Mouse (Mus musculus): ENCODE data around the gene Arl6ip4.

Gene Arl6ip4

GRCm38 (mm10) chr5:124078794-124079416, 37.0 kb upstream of the Arl6ip4 start:
- Histone ChIP-seq H3K27me3 (ENCODE audit: insufficient read depth, low read length) (peaks cover 30% of the 10 kb centered on the region), H3K4me3 (replicated peaks; ENCODE audit: low read length) (no peak overlapping the region), H3K36me3 (ENCODE audit: insufficient read depth, low read length) (no peaks in the 10 kb centered on the region), H3K4me1 (replicated peaks; ENCODE audit: low read depth, low read length) (peaks cover 39% of the 10 kb centered on the region), H3K9me3 (ENCODE audit: low read length) (peaks cover 16% of the 10 kb centered on the region)
- TF ChIP-seq CTCF (conservative IDR thresholded peaks at IDR 0.05; ENCODE audit: low read length) (no peak), POU5F1 (IDR thresholded peaks at IDR 0.05; ENCODE audit: borderline replicate concordance, low read length) (no peak), NANOG (IDR thresholded peaks at IDR 0.05; ENCODE audit: borderline replicate concordance, low read length) (no peak)

GRCm38 (mm10) chr5:124079880-124080279, 36.0 kb upstream of the Arl6ip4 start:
- Histone ChIP-seq H3K36me3 (ENCODE audit: insufficient read depth, low read length) (no peaks in the 10 kb centered on the region), H3K27me3 (ENCODE audit: insufficient read depth, low read length) (peaks cover 30% of the 10 kb centered on the region), H3K4me1 (replicated peaks; ENCODE audit: low read depth, low read length) (peaks cover 39% of the 10 kb centered on the region), H3K4me3 (replicated peaks; ENCODE audit: low read length) (no peak overlapping the region), H3K9me3 (ENCODE audit: low read length) (peaks cover 16% of the 10 kb centered on the region)
- TF ChIP-seq POU5F1 (IDR thresholded peaks at IDR 0.05; ENCODE audit: borderline replicate concordance, low read length) (no peak), NANOG (IDR thresholded peaks at IDR 0.05; ENCODE audit: borderline replicate concordance, low read length) (no peak), CTCF (conservative IDR thresholded peaks at IDR 0.05; ENCODE audit: low read length) (no peak)

- Histone ChIP-seq H3K9me3 (ENCODE audit: low read length) (peaks cover 16% of the 10 kb centered on the region), H3K36me3 (ENCODE audit: insufficient read depth, low read length) (no peaks in the 10 kb centered on the region), H3K4me3 (replicated peaks; ENCODE audit: low read length) (no peak overlapping the region), H3K27me3 (ENCODE audit: insufficient read depth, low read length) (peaks cover 24% of the 10 kb centered on the region), H3K4me1 (replicated peaks; ENCODE audit: low read depth, low read length) (peaks cover 17% of the 10 kb centered on the region)
- TF ChIP-seq POU5F1 (IDR thresholded peaks at IDR 0.05; ENCODE audit: borderline replicate concordance, low read length): no peak
- TF ChIP-seq NANOG (IDR thresholded peaks at IDR 0.05; ENCODE audit: borderline replicate concordance, low read length): no peak
- TF ChIP-seq CTCF (conservative IDR thresholded peaks at IDR 0.05; ENCODE audit: low read length): no peak
Observed at GRCm38 (mm10) chr5:124082447-124082846, 33.4 kb upstream of the Arl6ip4 start.

- Histone ChIP-seq H3K4me1 (replicated peaks; ENCODE audit: low read depth, low read length) (peaks cover 11% of the 10 kb centered on the region), H3K36me3 (ENCODE audit: insufficient read depth, low read length) (no peaks in the 10 kb centered on the region), H3K9me3 (ENCODE audit: low read length) (peaks cover 16% of the 10 kb centered on the region), H3K27me3 (ENCODE audit: insufficient read depth, low read length) (peaks cover 18% of the 10 kb centered on the region), H3K4me3 (replicated peaks; ENCODE audit: low read length) (no peak overlapping the region)
- TF ChIP-seq CTCF (conservative IDR thresholded peaks at IDR 0.05; ENCODE audit: low read length): no peak
- TF ChIP-seq NANOG (IDR thresholded peaks at IDR 0.05; ENCODE audit: borderline replicate concordance, low read length): no peak
- no peak for TF ChIP-seq POU5F1 (IDR thresholded peaks at IDR 0.05; ENCODE audit: borderline replicate concordance, low read length)
Observed at GRCm38 (mm10) chr5:124082941-124083688, 32.8 kb upstream of the Arl6ip4 start.

- H3K4me1 ChIP-seq (replicated peaks; ENCODE audit: low read depth, low read length): peaks cover 2% of the 10 kb centered on the region
- no peak for TF ChIP-seq CTCF (conservative IDR thresholded peaks at IDR 0.05; ENCODE audit: low read length)
- TF ChIP-seq NANOG (IDR thresholded peaks at IDR 0.05; ENCODE audit: borderline replicate concordance, low read length): no peak
- TF ChIP-seq POU5F1 (IDR thresholded peaks at IDR 0.05; ENCODE audit: borderline replicate concordance, low read length): no peak
- no peaks in the 10 kb centered on the region for H3K36me3 ChIP-seq (ENCODE audit: insufficient read depth, low read length)
- H3K27me3 ChIP-seq (ENCODE audit: insufficient read depth, low read length): peaks cover 10% of the 10 kb centered on the region
- H3K4me3 ChIP-seq (replicated peaks; ENCODE audit: low read length): no peak overlapping the region
- peaks cover 16% of the 10 kb centered on the region for H3K9me3 ChIP-seq (ENCODE audit: low read length)
Observed at GRCm38 (mm10) chr5:124083850-124084587, 31.9 kb upstream of the Arl6ip4 start.

- Histone ChIP-seq H3K27me3 (ENCODE audit: insufficient read depth, low read length) (peaks cover 9% of the 10 kb centered on the region; the same call in 1 of the 2 replicates), H3K4me3 (replicated peaks; ENCODE audit: low read length) (no peak overlapping the region), H3K9me3 (ENCODE audit: low read length) (peaks cover 16% of the 10 kb centered on the region), H3K4me1 (replicated peaks; ENCODE audit: low read depth, low read length) (peaks cover 5% of the 10 kb centered on the region), H3K36me3 (ENCODE audit: insufficient read depth, low read length) (no peaks in the 10 kb centered on the region)
- TF ChIP-seq CTCF (conservative IDR thresholded peaks at IDR 0.05; ENCODE audit: low read length) (peak; percentile 71), POU5F1 (IDR thresholded peaks at IDR 0.05; ENCODE audit: borderline replicate concordance, low read length) (no peak), NANOG (IDR thresholded peaks at IDR 0.05; ENCODE audit: borderline replicate concordance, low read length) (no peak)
Observed at GRCm38 (mm10) chr5:124084588-124085173, 31.2 kb upstream of the Arl6ip4 start.

GRCm38 (mm10) chr5:124085513-124085912, 30.4 kb upstream of the Arl6ip4 start:
- H3K4me3 ChIP-seq (replicated peaks; ENCODE audit: low read length): no peak overlapping the region
- H3K27me3 ChIP-seq (ENCODE audit: insufficient read depth, low read length): peaks cover 14% of the 10 kb centered on the region; the same call in 1 of the 2 replicates
- no peaks in the 10 kb centered on the region for H3K36me3 ChIP-seq (ENCODE audit: insufficient read depth, low read length)
- peaks cover 16% of the 10 kb centered on the region for H3K9me3 ChIP-seq (ENCODE audit: low read length)
- H3K4me1 ChIP-seq (replicated peaks; ENCODE audit: low read depth, low read length): peaks cover 13% of the 10 kb centered on the region
- TF ChIP-seq CTCF (conservative IDR thresholded peaks at IDR 0.05; ENCODE audit: low read length): no peak
- no peak for TF ChIP-seq POU5F1 (IDR thresholded peaks at IDR 0.05; ENCODE audit: borderline replicate concordance, low read length)
- TF ChIP-seq NANOG (IDR thresholded peaks at IDR 0.05; ENCODE audit: borderline replicate concordance, low read length): no peak

- H3K27me3 ChIP-seq (ENCODE audit: insufficient read depth, low read length): peaks cover 15% of the 10 kb centered on the region; the same call in 1 of the 2 replicates
- no peak for TF ChIP-seq POU5F1 (IDR thresholded peaks at IDR 0.05; ENCODE audit: borderline replicate concordance, low read length)
- no peak for TF ChIP-seq CTCF (conservative IDR thresholded peaks at IDR 0.05; ENCODE audit: low read length)
- TF ChIP-seq NANOG (IDR thresholded peaks at IDR 0.05; ENCODE audit: borderline replicate concordance, low read length): no peak
- no peaks in the 10 kb centered on the region for H3K36me3 ChIP-seq (ENCODE audit: insufficient read depth, low read length)
- H3K4me1 ChIP-seq (replicated peaks; ENCODE audit: low read depth, low read length): peaks cover 15% of the 10 kb centered on the region
- H3K9me3 ChIP-seq (ENCODE audit: low read length): peaks cover 16% of the 10 kb centered on the region
- no peak overlapping the region for H3K4me3 ChIP-seq (replicated peaks; ENCODE audit: low read length)
Observed at GRCm38 (mm10) chr5:124086876-124087275, 29.0 kb upstream of the Arl6ip4 start.
